Mouse (Mus musculus): ENCODE measurements around the gene Apol7b. TPM values are rescaled to one million over a fixed set of nuclear protein-coding genes. Genes with fewer than 3 reads are reported as not detected.
"Not testable (repeated sequence)": the region's sequence is repeated elsewhere in the genome, so short reads cannot be mapped to it uniquely, and the experiment has no call there.

Apol7b gene
- under 1 TPM in 3 of 4 experiments, not detected in 1; 0.25 to 0.65 (median 0.31) TPM for total RNA-seq (2022)

- DNase-seq (ENCODE audit: low spot score in 2 of 2) = not testable (repeated sequence)
Observed at GRCm38 (mm10) chr15:77447392-77447791, at the start of gene Apol7b. Apol7b (minus strand) TSS chr15:77447492.

- DNase-seq (ENCODE audit: low spot score in 2 of 2) = not testable (repeated sequence)
Observed at GRCm38 (mm10) chr15:77494694-77495093, 47.4 kb upstream of the Apol7b start.

GRCm38 (mm10) chr15:77493181-77493580, 45.9 kb upstream of the Apol7b start:
- DNase-seq (ENCODE audit: low spot score in 2 of 2) = not testable (repeated sequence)

GRCm38 (mm10) chr15:77482140-77482794, 35.0 kb upstream of the Apol7b start:
- DNase-seq (ENCODE audit: low spot score in 2 of 2) = no peak

- not testable (repeated sequence) for DNase-seq (ENCODE audit: low spot score in 2 of 2)
Observed at GRCm38 (mm10) chr15:77476693-77477092, 29.4 kb upstream of the Apol7b start, which contains the start of gene Apol10a. Apol10a (plus strand) TSS chr15:77477047.

GRCm38 (mm10) chr15:77474699-77475390, 27.6 kb upstream of the Apol7b start:
- not testable (repeated sequence) for DNase-seq (ENCODE audit: low spot score in 2 of 2)

- not testable (repeated sequence) for DNase-seq (ENCODE audit: low spot score in 2 of 2)
Observed at GRCm38 (mm10) chr15:77449927-77450326, 2.6 kb upstream of the Apol7b start.

GRCm38 (mm10) chr15:77445668-77446067, 1.6 kb downstream of the Apol7b start:
- not testable (repeated sequence) for DNase-seq (ENCODE audit: low spot score in 2 of 2)

GRCm38 (mm10) chr15:77444746-77445145, 2.5 kb downstream of the Apol7b start:
- not testable (repeated sequence) for DNase-seq (ENCODE audit: low spot score in 2 of 2)

- not testable (repeated sequence) for DNase-seq (ENCODE audit: low spot score in 2 of 2)
Observed at GRCm38 (mm10) chr15:77428690-77429448, 18.4 kb downstream of the Apol7b start.

- DNase-seq (ENCODE audit: low spot score in 2 of 2) = not testable (repeated sequence)
Observed at GRCm38 (mm10) chr15:77422925-77423324, 24.4 kb downstream of the Apol7b start.

- DNase-seq (ENCODE audit: low spot score in 2 of 2) = not testable (repeated sequence)
Observed at GRCm38 (mm10) chr15:77419657-77420056, 27.6 kb downstream of the Apol7b start.

- DNase-seq (ENCODE audit: low spot score in 2 of 2) = not testable (repeated sequence)
Observed at GRCm38 (mm10) chr15:77416655-77417333, 30.5 kb downstream of the Apol7b start.

- not testable (repeated sequence) for DNase-seq (ENCODE audit: low spot score in 2 of 2)
Observed at GRCm38 (mm10) chr15:77415653-77416052, 31.6 kb downstream of the Apol7b start.

- DNase-seq (ENCODE audit: low spot score in 2 of 2) = not testable (repeated sequence)
Observed at GRCm38 (mm10) chr15:77412695-77413094, 34.6 kb downstream of the Apol7b start.

GRCm38 (mm10) chr15:77411035-77411434, 36.3 kb downstream of the Apol7b start, which contains the start of gene Apol9a:
Apol9a (minus strand) TSS chr15:77411135.
- DNase-seq (ENCODE audit: low spot score in 2 of 2) = not testable (repeated sequence)

- not testable (repeated sequence) for DNase-seq (ENCODE audit: low spot score in 2 of 2)
Observed at GRCm38 (mm10) chr15:77406370-77406769, 40.9 kb downstream of the Apol7b start.

GRCm38 (mm10) chr15:77399027-77399426, 48.3 kb downstream of the Apol7b start, which contains the start of gene Apol7a:
Apol7a (minus strand) TSS chr15:77399110.
- not testable (repeated sequence) for DNase-seq (ENCODE audit: low spot score in 2 of 2)

- DNase-seq (ENCODE audit: low spot score in 2 of 2) = peak in 1 of 2 experiments; percentile 22
Observed at GRCm38 (mm10) chr15:77397450-77398132, 49.7 kb downstream of the Apol7b start.

GRCm38 (mm10) chr15:77393832-77394231, 53.5 kb downstream of the Apol7b start:
- not testable (repeated sequence) for DNase-seq (ENCODE audit: low spot score in 2 of 2)

Data from gastrocnemius, adult 8-10 months (tissue).